26 mouse cellular contexts compared by ENCODE assay signal in genomic region chr5:137317361-137317760, GRCm38 (mm10). TPM values are rescaled to one million over a fixed set of nuclear protein-coding genes. Genes with fewer than 3 reads are reported as not detected.
DNase-seq lines count a peak whose midpoint lies in the region; ATAC-seq and TF ChIP-seq lines count a peak whose summit lies in the region.
"Had no signal": no experiment of that assay in that cellular context is flagged by ENCODE, and none has a peak within 500 bp of the region (broad histone marks: within the 10 kb centered on the region; RNA-seq: fewer than 3 reads in every experiment).

No protein-coding gene starts in this region.

- TF ChIP-seq RAD21 in MEL (IDR thresholded peaks at IDR 0.05; ENCODE audit: low read depth, low read length) = no peak

- TF ChIP-seq EP300 in MEL (IDR thresholded peaks at IDR 0.05; ENCODE audit: low read depth in 1 of 2, low read length in 2 of 2) = peak; percentile 88 to 93

- H3K9me3 ChIP-seq in G1E (replicated peaks) = no peaks in the 10 kb centered on the region
- no peaks in the 10 kb centered on the region for H3K9me3 ChIP-seq in MEL (replicated peaks; ENCODE audit: insufficient read depth, low read length)
- H3K9me3 ChIP-seq: embryonic facial prominence, embryonic 10.5 days; embryonic facial prominence, embryonic 13.5 days; heart, embryonic 12.5 days; heart, embryonic 15.5 days; hindbrain, embryonic 10.5 days; hindbrain, embryonic 13.5 days had no signal

- H3K4me1 ChIP-seq in G1E (ENCODE audit: insufficient read depth, low read depth, low read length) = peaks cover 93% of the 10 kb centered on the region
- peaks cover 16 to 17% of the 10 kb centered on the region in 2 experiments for H3K4me1 ChIP-seq in MEL (ENCODE audit: control insufficient read depth in 1 of 2, insufficient read depth in 2 of 2, low read length in 2 of 2)

- peak overlapping the region; percentile 52 for H3K27ac ChIP-seq in MEL (ENCODE audit: control insufficient read depth, low read depth, low read length)
- H3K27ac ChIP-seq: embryonic facial prominence, embryonic 10.5 days; embryonic facial prominence, embryonic 13.5 days; heart, embryonic 15.5 days; hindbrain, embryonic 10.5 days; hindbrain, embryonic 13.5 days had no signal

- H3K27me3 ChIP-seq in G1E (ENCODE audit: insufficient read depth, low read length) (peaks cover 36% of the 10 kb centered on the region; the same call in 1 of the 2 replicates), MEL (ENCODE audit: control insufficient read depth in 1 of 2, insufficient read depth in 2 of 2, low read length in 2 of 2) (no peaks in the 10 kb centered on the region)
- H3K27me3 ChIP-seq: embryonic facial prominence, embryonic 13.5 days; heart, embryonic 12.5 days; heart, embryonic 15.5 days had no signal

- H3K36me3 ChIP-seq in G1E (replicated peaks) (peaks cover 16% of the 10 kb centered on the region), MEL (ENCODE audit: control insufficient read depth in 1 of 2, insufficient read depth in 2 of 2, low read length in 2 of 2) (peaks cover 0 to 13% of the 10 kb centered on the region in 2 experiments; a peak in 3 of 4 replicates)

- H3K79me2 ChIP-seq in MEL (ENCODE audit: control insufficient read depth, insufficient read depth, low read length, poor library complexity) = no peaks in the 10 kb centered on the region

- DNase-seq in G1E (ENCODE audit: low spot score) (peak; percentile 57), MEL (ENCODE audit: low read depth, low spot score) (peak; percentile 64), MN1 (ENCODE audit: low spot score) (no peak)
- no peak for DNase-seq in kidney, adult 11 months
- no peak for DNase-seq in frontal cortex, postnatal 14 days (ENCODE audit: low spot score in 2 of 2)
- DNase-seq: adrenal gland, adult 2 months; adrenal gland, postnatal 14 days; cerebellum, adult 11 months; cerebellum, adult 2 months; cerebellum, adult 9-11 months; cerebellum, postnatal 25 days; forebrain, postnatal 0 days; gastrocnemius, postnatal 25 days; heart, adult 18-20 months; heart, postnatal 10 days; heart, postnatal 36 days had no signal

- no peak for TF ChIP-seq CTCF in G1E (IDR thresholded peaks at IDR 0.05; ENCODE audit: low read depth, low read length)
- no peak for TF ChIP-seq CTCF in MEL (IDR thresholded peaks at IDR 0.05 in 2 of 3, conservative IDR thresholded peaks at IDR 0.05 in 1 of 3; ENCODE audit: control insufficient read depth in 1 of 3, insufficient read depth in 1 of 3, low read depth in 2 of 3, low read length in 3 of 3, poor library complexity in 1 of 3, severe bottlenecking in 1 of 3)

- peak; percentile 81 for ATAC-seq in G1E (ENCODE audit: extremely low read depth, insufficient number of reproducible peaks, low FRiP score, poor library complexity, severe bottlenecking)
- peak; percentile 40; the same call in 1 of the 2 replicates for ATAC-seq in megakaryocyte, adult 5-6 weeks (ENCODE audit: poor library complexity, severe bottlenecking)
- ATAC-seq: CD4-positive, CD25-positive, alpha-beta regulatory T cell, adult 4 months; forebrain, embryonic 14.5 days; forebrain, postnatal 0 days; hindbrain, embryonic 16.5 days had no signal

- peak overlapping the region; percentile 20; the same call in 1 of the 2 replicates for H3K9ac ChIP-seq in MEL (ENCODE audit: control insufficient read depth, low read depth, low read length, poor library complexity, severe bottlenecking)
- H3K9ac ChIP-seq: embryonic facial prominence, embryonic 13.5 days; forebrain, postnatal 0 days; heart, embryonic 12.5 days; heart, embryonic 15.5 days; hindbrain, embryonic 13.5 days had no signal

- TF ChIP-seq POLR2A in MEL (IDR thresholded peaks at IDR 0.05; ENCODE audit: control insufficient read depth in 1 of 2, insufficient read depth in 1 of 2, low read depth in 1 of 2, low read length in 2 of 2, poor library complexity in 1 of 2) = no peak

- H3K4me3 ChIP-seq in G1E (ENCODE audit: low read depth, low read length) = no peak overlapping the region; the same call in 1 of the 2 replicates
- H3K4me3 ChIP-seq in MEL (ENCODE audit: control insufficient read depth in 1 of 2, insufficient read depth in 1 of 2, low read depth in 2 of 2, low read length in 2 of 2) = no peak overlapping the region
- H3K4me3 ChIP-seq: embryonic facial prominence, embryonic 10.5 days; embryonic facial prominence, embryonic 13.5 days; heart, embryonic 12.5 days; heart, embryonic 15.5 days; hindbrain, embryonic 10.5 days; hindbrain, embryonic 13.5 days had no signal

TF ChIP-seq in MEL, 35 proteins besides CTCF, POLR2A, EP300 and RAD21 (continues in another document):
- TF ChIP-seq NRF1 (IDR thresholded peaks at IDR 0.05; ENCODE audit: insufficient read depth, low read depth, low read length, poor library complexity, severe bottlenecking) (no peak), POLR2AphosphoS2 (IDR thresholded peaks at IDR 0.05; ENCODE audit: low read length) (peak; percentile 42; the same call in 1 of the 2 replicates), MAFK (IDR thresholded peaks at IDR 0.05; ENCODE audit: borderline replicate concordance, low read depth, low read length) (no peak), E2F4 (IDR thresholded peaks at IDR 0.05; ENCODE audit: borderline replicate concordance, low read depth, low read length) (no peak), ELF1 (IDR thresholded peaks at IDR 0.05; ENCODE audit: low read depth, low read length) (0 out of 2 replicates have a peak, but pooled peaks have one; percentile 46), GATA1 (IDR thresholded peaks at IDR 0.05; ENCODE audit: low read depth, low read length) (peak; percentile 93), CHD2 (IDR thresholded peaks at IDR 0.05; ENCODE audit: low read length) (no peak), RCOR1 (IDR thresholded peaks at IDR 0.05; ENCODE audit: low read depth, low read length) (peak; percentile 57; the same call in 1 of the 2 replicates), ZMIZ1 (IDR thresholded peaks at IDR 0.05; ENCODE audit: low read depth, low read length) (no peak; the same call in 1 of the 2 replicates), USF1 (IDR thresholded peaks at IDR 0.05; ENCODE audit: low read depth, low read length) (no peak), GABPA (IDR thresholded peaks at IDR 0.05; ENCODE audit: low read depth, low read length) (no peak), CHD1 (IDR thresholded peaks at IDR 0.05; ENCODE audit: low read depth, low read length) (no peak), ZKSCAN1 (IDR thresholded peaks at IDR 0.05; ENCODE audit: low read depth, low read length) (no peak), ETS1 (IDR thresholded peaks at IDR 0.05; ENCODE audit: low read depth, low read length) (peak; percentile 90), KAT2A (conservative IDR thresholded peaks at IDR 0.05; ENCODE audit: low read depth, low read length) (no peak), JUND (IDR thresholded peaks at IDR 0.05; ENCODE audit: low read depth, low read length) (no peak), POLR2AphosphoS5 (IDR thresholded peaks at IDR 0.05; ENCODE audit: borderline replicate concordance, low read depth, low read length) (no peak), TBP (IDR thresholded peaks at IDR 0.05; ENCODE audit: low read depth, low read length) (peak; percentile 82; the same call in 1 of the 2 replicates), USF2 (IDR thresholded peaks at IDR 0.05; ENCODE audit: borderline replicate concordance in 1 of 2, insufficient read depth in 1 of 2, low read depth in 1 of 2, low read length in 2 of 2) (no peak), HCFC1 (IDR thresholded peaks at IDR 0.05; ENCODE audit: low read depth, low read length) (0 out of 2 replicates have a peak, but pooled peaks have one; percentile 35)

RNA-seq across cellular contexts. Expression of gene Trip6, which starts 3.2 kb away (rescaled TPM):
- total RNA-seq in G1E (2014; fragmentation: Nextera tagmentation) (21.7 and 25.5 TPM in 2 replicates), G1E (2017) (4.6 and 8.8 TPM in 2 replicates), MEL (2012; rRNA removed) (0.46 and 0.58 TPM in 2 replicates)
- polyA plus RNA-seq in G1E (2012) (57.8 and 77.7 TPM in 2 replicates), MEL (2012; ENCODE audit: insufficient read depth in 1 of 2, insufficient read length in 2 of 2, low read depth in 1 of 2, low replicate concordance in 2 of 2, missing spikeins in 1 of 2) (1 to 10 TPM in 1 of 2 experiments, not detected in 1; 2.1 TPM)
- 4.1 and 4.2 TPM in 2 replicates for total RNA-seq in megakaryocyte, adult 5-6 weeks (2015)
- 2.1 and 2.9 TPM in 2 replicates for total RNA-seq in megakaryocyte, adult 5-6 weeks (2017)

RNA-seq across cellular contexts. Expression of gene Srrt, which starts 9.9 kb away (rescaled TPM):
- 167 and 243 TPM in 2 replicates for total RNA-seq in G1E (2014; fragmentation: Nextera tagmentation)
- total RNA-seq in G1E (2017) = 185 and 189 TPM in 2 replicates
- polyA plus RNA-seq in G1E (2012) = 329 and 331 TPM in 2 replicates
- total RNA-seq in MEL (2012; rRNA removed) = 235 and 291 TPM in 2 replicates
- 100 to 1,000 TPM in 1 of 2 experiments, not detected in 1; 454 TPM for polyA plus RNA-seq in MEL (2012; ENCODE audit: insufficient read depth in 1 of 2, insufficient read length in 2 of 2, low read depth in 1 of 2, low replicate concordance in 2 of 2, missing spikeins in 1 of 2)
- 71.9 and 97.1 TPM in 2 replicates for total RNA-seq in megakaryocyte, adult 5-6 weeks (2015)
- 158 and 222 TPM in 2 replicates for total RNA-seq in megakaryocyte, adult 5-6 weeks (2017)

RNA-seq across cellular contexts. Expression of gene Slc12a9, which starts 16.0 kb away (rescaled TPM):
- total RNA-seq in G1E (2014; fragmentation: Nextera tagmentation) = 5.9 and 8.1 TPM in 2 replicates
- total RNA-seq in G1E (2017) = 2.3 and 3.1 TPM in 2 replicates
- polyA plus RNA-seq in G1E (2012) = 4.1 and 5.3 TPM in 2 replicates
- 7.1 and 8.8 TPM in 2 replicates for total RNA-seq in MEL (2012; rRNA removed)
- polyA plus RNA-seq in MEL (2012; ENCODE audit: insufficient read depth in 1 of 2, insufficient read length in 2 of 2, low read depth in 1 of 2, low replicate concordance in 2 of 2, missing spikeins in 1 of 2) = 10 to 100 TPM in 1 of 2 experiments, not detected in 1; 12.1 TPM
- total RNA-seq in megakaryocyte, adult 5-6 weeks (2015) = 12.8 and 13.4 TPM in 2 replicates
- 20.9 and 21.6 TPM in 2 replicates for total RNA-seq in megakaryocyte, adult 5-6 weeks (2017)

RNA-seq across cellular contexts. Expression of gene Ufsp1, which starts 22.9 kb away (rescaled TPM):
- total RNA-seq in G1E (2014; fragmentation: Nextera tagmentation) (17.9 and 24.7 TPM in 2 replicates), G1E (2017) (11.7 and 13.8 TPM in 2 replicates), MEL (2012; rRNA removed) (4.7 and 6.9 TPM in 2 replicates)
- polyA plus RNA-seq in G1E (2012) (29.7 and 29.9 TPM in 2 replicates), MEL (2012; ENCODE audit: insufficient read depth in 1 of 2, insufficient read length in 2 of 2, low read depth in 1 of 2, low replicate concordance in 2 of 2, missing spikeins in 1 of 2) (10 to 100 TPM in 1 of 2 experiments, not detected in 1; 16.1 TPM)
- total RNA-seq in megakaryocyte, adult 5-6 weeks (2015) = 0.18 and 1.4 TPM in 2 replicates
- total RNA-seq in megakaryocyte, adult 5-6 weeks (2017) = 0.24 and 0.59 TPM in 2 replicates

RNA-seq across cellular contexts. Expression of gene Ache, which starts 30.0 kb away (rescaled TPM):
- total RNA-seq in G1E (2014; fragmentation: Nextera tagmentation) (62.7 and 168 TPM in 2 replicates), G1E (2017) (7.4 and 7.8 TPM in 2 replicates), MEL (2012; rRNA removed) (3.4 and 7.0 TPM in 2 replicates)
- polyA plus RNA-seq in G1E (2012) (36.5 and 46.4 TPM in 2 replicates), MEL (2012; ENCODE audit: insufficient read depth in 1 of 2, insufficient read length in 2 of 2, low read depth in 1 of 2, low replicate concordance in 2 of 2, missing spikeins in 1 of 2) (10 to 100 TPM in 1 of 2 experiments, not detected in 1; 16.8 TPM)
- 0.09 and 0.50 TPM in 2 replicates for total RNA-seq in megakaryocyte, adult 5-6 weeks (2015)
- 0.07 and 0.08 TPM in 2 replicates for total RNA-seq in megakaryocyte, adult 5-6 weeks (2017)

Comparison
In these comparisons a context has a peak if more than half of its experiments do, and no peak if none do; other contexts are left out.
1. DNase-seq: peak in G1E (single experiment) and MEL (single experiment); none in kidney, adult 11 months (single experiment), MN1 (single experiment) and frontal cortex, postnatal 14 days (0 of 2).